Mouse (Mus musculus): Measurements from ENCODE around the gene Btbd6. TPM values are rescaled to one million over a fixed set of nuclear protein-coding genes. Genes with fewer than 3 reads are reported as not detected.

The Btbd6 gene
- polyA plus RNA-seq, 1 experiment: 10.9 TPM

Other genes with a start within 250 kb of the Btbd6 start
- 7.5 and 9.4 TPM in 2 replicates for gene Pld4, start 215.8 kb upstream of the Btbd6 start, polyA plus RNA-seq (2012; ENCODE audit: insufficient read depth, insufficient read length, missing spikeins)
- gene Ahnak2, start 173.8 kb upstream of the Btbd6 start, polyA plus RNA-seq (2012; ENCODE audit: insufficient read depth, insufficient read length, missing spikeins): 2.9 and 3.2 TPM in 2 replicates
- gene Clba1, start 167.5 kb upstream of the Btbd6 start, polyA plus RNA-seq (2012; ENCODE audit: insufficient read depth, insufficient read length, missing spikeins): 0.63 and 1.7 TPM in 2 replicates
- gene Cdca4, start 147.1 kb upstream of the Btbd6 start, polyA plus RNA-seq (2012; ENCODE audit: insufficient read depth, insufficient read length, missing spikeins): 3.1 and 5.5 TPM in 2 replicates
- not detected in 2 replicates for gene Gpr132, start 108.3 kb upstream of the Btbd6 start, polyA plus RNA-seq (2012; ENCODE audit: insufficient read depth, insufficient read length, missing spikeins)
- 2.2 and 3.2 TPM in 2 replicates for gene Jag2, start 46.7 kb upstream of the Btbd6 start, polyA plus RNA-seq (2012; ENCODE audit: insufficient read depth, insufficient read length, missing spikeins)
- gene Nudt14, start 34.4 kb upstream of the Btbd6 start, polyA plus RNA-seq (2012; ENCODE audit: insufficient read depth, insufficient read length, missing spikeins): 19.4 and 23.6 TPM in 2 replicates
- 11.1 and 12.2 TPM in 2 replicates for gene Brf1, start 24.2 kb downstream of the Btbd6 start, polyA plus RNA-seq (2012; ENCODE audit: insufficient read depth, insufficient read length, missing spikeins)
- gene Pacs2, start 38.0 kb downstream of the Btbd6 start, polyA plus RNA-seq (2012; ENCODE audit: insufficient read depth, insufficient read length, missing spikeins): 8.8 and 15.8 TPM in 2 replicates
- gene Tex22, start 98.0 kb downstream of the Btbd6 start, polyA plus RNA-seq (2012; ENCODE audit: insufficient read depth, insufficient read length, missing spikeins): not detected in 2 replicates
- 19.6 and 20.6 TPM in 2 replicates for gene Mta1, start 121.8 kb downstream of the Btbd6 start, polyA plus RNA-seq (2012; ENCODE audit: insufficient read depth, insufficient read length, missing spikeins)
- gene Crip2, start 163.8 kb downstream of the Btbd6 start, polyA plus RNA-seq (2012; ENCODE audit: insufficient read depth, insufficient read length, missing spikeins): 29.0 and 29.8 TPM in 2 replicates
- gene Crip1, start 169.8 kb downstream of the Btbd6 start, polyA plus RNA-seq (2012; ENCODE audit: insufficient read depth, insufficient read length, missing spikeins): 117 and 127 TPM in 2 replicates
- gene Tedc1, start 179.9 kb downstream of the Btbd6 start, polyA plus RNA-seq (2012; ENCODE audit: insufficient read depth, insufficient read length, missing spikeins): not detected in 2 replicates
- gene Tmem121, start 209.4 kb downstream of the Btbd6 start, polyA plus RNA-seq (2012; ENCODE audit: insufficient read depth, insufficient read length, missing spikeins): not detected in 2 replicates

Data from brown adipose tissue, adult 24 weeks (tissue).